Mouse (Mus musculus) WW6 (cell line): ENCODE results near the gene Tcl1.
"Not testable (repeated sequence)": the region's sequence is repeated elsewhere in the genome, so short reads cannot be mapped to it uniquely, and the experiment has no call there.

Experiments used
- DNase-seq: peaks from one replicate; pipeline ENCODE4 v3.0.0-alpha.2; 2013; ENCODE audit warnings: low read depth, low spot score

Tcl1 gene

GRCm38 (mm10) chr12:105181040-105181644, 41.5 kb downstream of the Tcl1 start:
- not testable (repeated sequence) for DNase-seq

DNA sequence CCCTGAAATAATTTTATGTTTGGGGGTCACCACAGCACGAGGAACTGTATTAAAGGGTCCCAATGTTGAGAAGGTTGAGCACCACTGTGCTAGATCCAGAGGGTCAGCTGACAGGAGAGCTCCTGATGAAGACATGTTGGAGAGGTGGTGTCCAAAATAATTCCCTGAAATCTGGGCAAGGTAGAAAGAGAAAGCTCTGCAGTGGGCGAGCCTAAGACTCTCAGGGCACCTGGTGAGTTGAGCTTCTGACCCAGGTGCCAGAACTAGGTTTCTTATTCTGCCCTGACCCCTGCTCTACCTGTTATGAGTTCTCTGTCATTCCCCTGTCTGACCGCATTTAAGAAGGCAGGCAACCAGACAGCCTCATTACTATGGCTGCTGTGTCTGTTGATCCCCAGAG, 46.5 kb downstream of the Tcl1 start, which contains the start of gene Tcl1b5:
TSS of gene Tcl1b5 (plus strand) at position 301 of the 400 bp plus-strand sequence.
- DNase-seq = not testable (repeated sequence)

DNA sequence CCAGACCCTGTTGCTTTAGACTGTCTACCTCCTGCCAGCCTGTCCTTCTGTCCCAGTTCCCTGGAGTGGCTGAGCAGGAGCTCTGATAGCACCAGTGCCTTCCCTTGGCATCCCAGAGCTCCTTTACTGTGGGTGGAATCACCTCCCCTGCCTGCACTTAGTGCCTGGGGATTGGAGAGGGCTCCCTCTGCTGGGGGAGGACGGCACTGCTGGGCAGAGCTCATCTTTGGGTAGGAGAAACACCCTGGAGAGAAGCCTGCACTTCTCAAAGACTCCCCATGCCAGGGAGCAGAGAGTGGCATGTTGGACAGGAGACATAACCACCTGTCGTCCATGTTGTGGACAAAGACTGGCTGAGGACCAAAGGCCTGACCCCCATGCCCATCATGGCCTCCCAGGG, 48.3 kb downstream of the Tcl1 start:
- not testable (repeated sequence) for DNase-seq

- no peak for DNase-seq
Observed at GRCm38 (mm10) chr12:105173366-105173765, 49.2 kb downstream of the Tcl1 start.
